Mouse (Mus musculus): ENCODE measurements around the gene Cenpe. TPM values are rescaled to one million over a fixed set of nuclear protein-coding genes. Genes with fewer than 3 reads are reported as not detected.

The Cenpe gene
- polyA plus RNA-seq, 1 experiment from 2014 or later, result 6.3 TPM

DNA sequence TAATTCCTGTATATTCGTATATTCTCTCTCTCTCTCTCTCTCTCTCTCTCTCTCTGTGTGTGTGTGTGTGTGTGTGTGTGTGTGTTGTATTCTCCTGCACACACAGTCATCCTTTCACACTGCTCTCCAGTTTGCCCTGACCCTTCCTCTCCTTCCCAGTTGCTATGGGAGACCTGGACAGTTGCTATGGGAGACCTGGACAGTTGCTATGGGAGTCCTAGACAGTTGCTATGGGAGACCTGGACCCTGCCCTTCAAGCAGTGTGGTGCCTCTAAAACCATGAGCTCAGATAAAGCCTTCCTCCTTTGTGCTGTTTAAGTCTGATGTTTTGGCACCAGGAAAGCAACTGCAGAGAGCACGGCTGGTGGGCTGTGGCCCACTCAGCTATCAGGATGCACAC lies 101.4 kb downstream of the Cenpe start:
- H3K4me1 ChIP-seq (replicated peaks), result no peaks in the 10 kb centered on the region
- no peaks in the 10 kb centered on the region for H3K27me3 ChIP-seq
- 34% methylated on average over 2 of the region's 2 CpGs for WGBS
- no peaks in the 10 kb centered on the region for H3K9me3 ChIP-seq
- ATAC-seq (ENCODE audit: low FRiP score), result no peak
- no peak overlapping the region for H3K4me3 ChIP-seq
- no peak overlapping the region for H3K4me2 ChIP-seq
- H3K27ac ChIP-seq, result no peak overlapping the region
- no peaks in the 10 kb centered on the region for H3K36me3 ChIP-seq
- no peak overlapping the region for H3K9ac ChIP-seq

DNA sequence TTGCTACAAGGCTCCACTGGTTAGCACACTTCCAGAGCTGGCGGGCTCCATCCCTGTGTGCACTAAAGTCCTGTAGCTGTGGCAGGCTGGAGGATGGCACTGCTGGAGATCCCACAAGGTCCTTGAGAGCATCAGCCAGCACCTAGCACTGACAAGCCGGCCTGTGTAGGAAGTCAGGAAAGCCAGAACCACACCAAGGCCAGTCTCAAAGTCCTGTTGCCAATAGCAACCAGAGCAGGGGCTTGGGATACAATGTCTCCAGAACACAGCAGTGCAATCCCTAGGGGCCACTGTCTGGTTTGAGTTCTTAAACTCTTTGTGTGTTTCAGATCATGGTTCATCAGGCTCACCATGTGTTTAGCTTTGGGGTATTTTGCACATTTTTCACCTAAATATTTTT lies 102.5 kb downstream of the Cenpe start:
- Histone ChIP-seq H3K27me3 (no peaks in the 10 kb centered on the region), H3K4me3 (no peak overlapping the region), H3K27ac (no peak overlapping the region), H3K9ac (no peak overlapping the region), H3K9me3 (no peaks in the 10 kb centered on the region), H3K36me3 (no peaks in the 10 kb centered on the region), H3K4me1 (replicated peaks) (no peaks in the 10 kb centered on the region), H3K4me2 (no peak overlapping the region)
- no peak for ATAC-seq (ENCODE audit: low FRiP score)
- 62% methylated on average over 2 of the region's 2 CpGs for WGBS

DNA sequence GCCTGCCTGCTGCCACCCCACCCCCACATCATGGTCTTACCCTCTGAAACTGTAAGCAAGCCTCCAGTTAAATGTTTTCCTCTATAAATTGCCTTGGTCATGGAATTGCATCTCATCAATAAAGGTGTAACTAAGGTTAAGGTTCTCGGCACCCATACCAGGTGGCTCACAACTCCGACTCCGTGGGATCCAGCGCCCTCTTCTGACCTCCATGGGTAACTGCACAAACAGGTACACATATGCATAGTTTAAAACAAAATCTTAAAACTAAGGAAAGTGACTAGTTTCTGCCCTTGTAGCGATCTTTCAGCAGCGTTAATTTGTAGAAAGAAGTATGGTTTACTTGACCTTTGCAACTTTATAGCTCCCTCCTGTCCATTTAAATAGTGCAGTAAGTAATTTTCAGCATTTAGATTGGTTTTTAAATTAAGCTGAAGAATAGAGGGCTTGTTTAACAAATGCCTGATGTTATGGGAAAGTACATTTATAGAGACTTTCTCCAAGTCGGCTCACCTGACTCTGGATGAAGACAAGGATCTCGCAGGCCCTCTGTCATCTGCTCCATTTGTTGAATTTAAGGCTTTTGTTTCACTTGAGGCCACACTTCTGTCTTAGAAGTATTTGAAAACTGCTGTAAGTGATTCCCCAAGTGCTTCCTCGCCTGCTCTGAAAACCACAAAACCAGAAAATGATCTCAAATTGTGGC lies 103.5 kb downstream of the Cenpe start:
- no peak for ATAC-seq (ENCODE audit: low FRiP score)
- 92% methylated on average over 9 of the region's 9 CpGs for WGBS
- H3K4me1 ChIP-seq (replicated peaks), result no peaks in the 10 kb centered on the region
- no peaks in the 10 kb centered on the region for H3K9me3 ChIP-seq
- H3K4me3 ChIP-seq, result no peak overlapping the region
- no peak overlapping the region for H3K27ac ChIP-seq
- H3K4me2 ChIP-seq, result no peak overlapping the region
- H3K36me3 ChIP-seq, result no peaks in the 10 kb centered on the region
- H3K9ac ChIP-seq, result no peak overlapping the region
- no peaks in the 10 kb centered on the region for H3K27me3 ChIP-seq

- Histone ChIP-seq H3K27ac (no peak overlapping the region), H3K9me3 (no peaks in the 10 kb centered on the region), H3K4me1 (replicated peaks) (no peaks in the 10 kb centered on the region), H3K27me3 (no peaks in the 10 kb centered on the region), H3K9ac (no peak overlapping the region), H3K36me3 (no peaks in the 10 kb centered on the region), H3K4me3 (no peak overlapping the region), H3K4me2 (no peak overlapping the region)
- WGBS, result 89% methylated on average over 11 of the region's 11 CpGs
- no peak for ATAC-seq (ENCODE audit: low FRiP score)
Observed at GRCm38 (mm10) chr3:135318331-135318730, 106.0 kb downstream of the Cenpe start.

Other genes starting within 250 kb of the Cenpe start
- 5.8 TPM in 2 replicates for gene Bdh2, start 68.7 kb downstream of the Cenpe start, polyA plus RNA-seq (2015; fragmentation: Nextera tagmentation; extraction: Ambion mirVana)
- 1.1 and 1.4 TPM in 2 replicates for gene Slc9b2, start 95.2 kb downstream of the Cenpe start, polyA plus RNA-seq (2015; fragmentation: Nextera tagmentation; extraction: Ambion mirVana)
- gene Slc9b1, start 135.5 kb downstream of the Cenpe start, polyA plus RNA-seq (2015; fragmentation: Nextera tagmentation; extraction: Ambion mirVana), result 0.12 TPM in 1 of 2 replicates, not detected in the other
- gene Cisd2, start 211.4 kb downstream of the Cenpe start, polyA plus RNA-seq (2015; fragmentation: Nextera tagmentation; extraction: Ambion mirVana), result 74.1 and 77.0 TPM in 2 replicates
- 399 and 409 TPM in 2 replicates for gene Ube2d3, start 225.6 kb downstream of the Cenpe start, polyA plus RNA-seq (2015; fragmentation: Nextera tagmentation; extraction: Ambion mirVana)